Mouse (Mus musculus) 3T3-L1 (cell line): Measurements from ENCODE around the gene Tmem50a.

Experiments used
- DNase-seq: peaks from one replicate; pipeline ENCODE4 v3.0.0-alpha.2; 2015; ENCODE audit warnings: low read depth, low spot score

Tmem50a gene

GRCm38 (mm10) chr4:134852438-134853255 is 62.2 kb downstream of the Tmem50a start:
- DNase-seq = peak; percentile 18

- DNase-seq = peak; percentile 25
Observed at GRCm38 (mm10) chr4:134851876-134852275, 62.9 kb downstream of the Tmem50a start.

GRCm38 (mm10) chr4:134851236-134851635 is 63.6 kb downstream of the Tmem50a start:
- no peak for DNase-seq

DNA sequence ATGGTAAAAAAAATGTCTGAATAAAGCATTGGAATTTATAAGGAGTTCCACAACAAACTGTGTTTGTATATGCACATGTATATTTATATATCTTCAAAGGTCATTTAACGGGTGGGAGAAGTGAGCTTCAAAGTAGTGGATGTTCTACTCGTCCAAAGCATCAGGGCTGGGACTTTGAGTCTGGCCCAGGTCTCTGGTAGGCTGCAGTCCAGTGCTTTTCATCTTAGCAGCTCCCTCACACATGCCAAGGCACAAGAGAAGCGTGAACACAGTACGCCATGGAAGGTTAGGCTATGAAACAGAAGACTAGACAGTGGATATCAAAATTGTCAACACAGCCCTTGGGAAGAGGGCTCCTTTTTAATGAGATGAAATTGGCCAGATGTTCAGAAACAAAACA is 64.3 kb downstream of the Tmem50a start:
- no peak for DNase-seq
